Mouse (Mus musculus): ENCODE data around the gene Tdrd1. TPM values are rescaled to one million over a fixed set of nuclear protein-coding genes. Genes with fewer than 3 reads are reported as not detected.
A peak's percentile ranks its signal among the peaks of the same experiment; 100 is the strongest.

Tdrd1 gene
- polyA plus RNA-seq, 1 experiment from 2014 or later, result 0.81 TPM

GRCm38 (mm10) chr19:56888654-56889053 is 62.6 kb downstream of the Tdrd1 start:
- H3K36me3 ChIP-seq, result no peaks in the 10 kb centered on the region
- no peaks in the 10 kb centered on the region for H3K27me3 ChIP-seq
- no peak overlapping the region for H3K4me2 ChIP-seq
- H3K9ac ChIP-seq, result no peak overlapping the region
- no peaks in the 10 kb centered on the region for H3K9me3 ChIP-seq
- H3K4me1 ChIP-seq, result peaks cover 21% of the 10 kb centered on the region
- H3K4me3 ChIP-seq, result no peak overlapping the region
- no peak for ATAC-seq (ENCODE audit: borderline replicate concordance, extremely low read depth, low FRiP score, low TSS enrichment)
- 60% methylated on average over 5 of the region's 5 CpGs for WGBS
- no peak overlapping the region for H3K27ac ChIP-seq

DNA sequence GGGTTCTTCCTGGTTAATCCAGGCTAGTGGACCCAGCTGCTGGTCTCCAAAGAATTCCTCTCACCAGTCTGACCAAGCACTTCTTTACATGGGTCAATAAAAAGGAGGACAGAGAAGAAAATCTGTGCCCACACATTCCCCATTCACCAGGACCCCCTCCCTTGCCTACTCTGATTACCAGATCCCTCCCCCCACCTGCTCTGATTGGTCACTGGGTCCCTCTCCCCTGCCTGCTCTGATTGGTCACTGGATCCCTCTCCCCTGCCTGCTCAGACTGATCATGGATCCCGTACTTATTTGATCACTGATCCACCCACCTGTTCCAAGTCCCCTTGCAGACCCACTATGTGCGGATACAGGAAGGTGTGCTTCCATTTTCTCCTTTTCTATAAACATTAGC is 65.4 kb downstream of the Tdrd1 start:
- WGBS, result 41% methylated on average over 2 of the region's 2 CpGs
- H3K4me3 ChIP-seq, result no peak overlapping the region
- H3K27ac ChIP-seq, result peak overlapping the region; percentile 41
- no peaks in the 10 kb centered on the region for H3K27me3 ChIP-seq
- no peaks in the 10 kb centered on the region for H3K36me3 ChIP-seq
- H3K9ac ChIP-seq, result no peak overlapping the region
- peaks cover 24% of the 10 kb centered on the region for H3K4me1 ChIP-seq
- H3K9me3 ChIP-seq, result no peaks in the 10 kb centered on the region
- no peak overlapping the region for H3K4me2 ChIP-seq
- ATAC-seq (ENCODE audit: borderline replicate concordance, extremely low read depth, low FRiP score, low TSS enrichment), result 0 out of 2 replicates have a peak, but pooled peaks have one; percentile 3

GRCm38 (mm10) chr19:56892586-56892985 is 66.6 kb downstream of the Tdrd1 start:
- no peaks in the 10 kb centered on the region for H3K36me3 ChIP-seq
- no peak for ATAC-seq (ENCODE audit: borderline replicate concordance, extremely low read depth, low FRiP score, low TSS enrichment)
- no peaks in the 10 kb centered on the region for H3K9me3 ChIP-seq
- H3K9ac ChIP-seq, result no peak overlapping the region
- 85% methylated on average over 5 of the region's 5 CpGs for WGBS
- H3K4me2 ChIP-seq, result no peak overlapping the region
- H3K27me3 ChIP-seq, result no peaks in the 10 kb centered on the region
- H3K4me3 ChIP-seq, result no peak overlapping the region
- H3K27ac ChIP-seq, result no peak overlapping the region
- peaks cover 27% of the 10 kb centered on the region for H3K4me1 ChIP-seq

GRCm38 (mm10) chr19:56893326-56893725 is 67.3 kb downstream of the Tdrd1 start:
- Histone ChIP-seq H3K9ac (no peak overlapping the region), H3K4me1 (peaks cover 27% of the 10 kb centered on the region), H3K27ac (no peak overlapping the region), H3K9me3 (no peaks in the 10 kb centered on the region), H3K27me3 (no peaks in the 10 kb centered on the region), H3K36me3 (no peaks in the 10 kb centered on the region), H3K4me3 (no peak overlapping the region), H3K4me2 (no peak overlapping the region)
- no peak for ATAC-seq (ENCODE audit: borderline replicate concordance, extremely low read depth, low FRiP score, low TSS enrichment)
- WGBS, result 69% methylated on average over 5 of the region's 5 CpGs

- Histone ChIP-seq H3K9me3 (no peaks in the 10 kb centered on the region), H3K27ac (no peak overlapping the region), H3K27me3 (no peaks in the 10 kb centered on the region), H3K4me2 (no peak overlapping the region), H3K4me3 (no peak overlapping the region), H3K36me3 (no peaks in the 10 kb centered on the region), H3K4me1 (peaks cover 13% of the 10 kb centered on the region; the same call in 1 of the 2 replicates), H3K9ac (no peak overlapping the region)
- WGBS, result 83% methylated on average over 16 of the region's 16 CpGs
- no peak for ATAC-seq (ENCODE audit: borderline replicate concordance, extremely low read depth, low FRiP score, low TSS enrichment)
Observed at GRCm38 (mm10) chr19:56897654-56898053, 71.6 kb downstream of the Tdrd1 start.

DNA sequence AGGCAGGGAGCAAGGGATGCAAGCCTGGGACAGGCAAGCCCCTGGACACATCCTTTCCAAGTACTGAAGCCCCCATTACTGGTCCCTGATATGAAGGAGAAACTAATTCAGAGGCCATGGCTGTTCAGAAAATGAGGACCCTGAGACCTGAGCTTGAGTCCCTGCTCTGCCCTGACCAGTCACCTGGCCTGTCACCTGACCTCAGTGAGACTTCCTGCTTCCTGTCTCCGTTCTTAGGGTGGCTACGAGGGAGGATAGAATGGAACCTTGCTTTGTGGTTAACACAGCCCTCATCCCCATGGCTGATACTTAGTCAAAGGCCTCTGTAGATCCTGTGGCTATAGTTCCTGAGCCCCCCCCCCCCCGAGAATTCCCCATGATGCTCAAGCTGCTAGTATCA is 78.1 kb downstream of the Tdrd1 start:
- Histone ChIP-seq H3K4me3 (no peak overlapping the region), H3K9me3 (no peaks in the 10 kb centered on the region), H3K27me3 (no peaks in the 10 kb centered on the region), H3K27ac (no peak overlapping the region), H3K36me3 (no peaks in the 10 kb centered on the region), H3K4me2 (no peak overlapping the region), H3K4me1 (peaks cover 11% of the 10 kb centered on the region; the same call in 1 of the 2 replicates), H3K9ac (no peak overlapping the region)
- ATAC-seq (ENCODE audit: borderline replicate concordance, extremely low read depth, low FRiP score, low TSS enrichment), result no peak
- 66% methylated on average over 3 of the region's 3 CpGs for WGBS

DNA sequence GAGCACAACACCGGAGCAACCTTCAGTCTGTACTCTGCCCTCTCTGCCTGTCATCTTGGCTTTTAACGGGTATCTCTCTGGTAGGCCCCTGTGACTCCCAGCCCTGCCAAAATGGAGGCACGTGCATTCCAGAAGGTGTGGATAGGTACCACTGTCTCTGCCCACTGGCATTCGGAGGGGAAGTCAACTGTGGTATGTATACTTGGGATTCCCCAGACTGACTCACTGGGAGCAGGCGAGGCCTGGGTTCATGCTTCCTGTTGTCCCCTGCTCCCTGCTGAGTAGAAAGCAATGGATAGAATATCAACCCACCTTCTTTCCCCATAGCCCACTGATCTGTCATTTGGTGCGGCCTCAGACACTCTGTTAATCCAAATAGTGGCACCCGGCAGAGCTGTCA is 79.4 kb downstream of the Tdrd1 start:
- H3K4me3 ChIP-seq, result no peak overlapping the region
- H3K27me3 ChIP-seq, result no peaks in the 10 kb centered on the region
- H3K9me3 ChIP-seq, result no peaks in the 10 kb centered on the region
- no peak for ATAC-seq (ENCODE audit: borderline replicate concordance, extremely low read depth, low FRiP score, low TSS enrichment)
- no peak overlapping the region for H3K9ac ChIP-seq
- peaks cover 8% of the 10 kb centered on the region; the same call in 1 of the 2 replicates for H3K4me1 ChIP-seq
- no peaks in the 10 kb centered on the region for H3K36me3 ChIP-seq
- WGBS, result 81% methylated on average over 7 of the region's 7 CpGs
- H3K27ac ChIP-seq, result no peak overlapping the region
- H3K4me2 ChIP-seq, result no peak overlapping the region

DNA sequence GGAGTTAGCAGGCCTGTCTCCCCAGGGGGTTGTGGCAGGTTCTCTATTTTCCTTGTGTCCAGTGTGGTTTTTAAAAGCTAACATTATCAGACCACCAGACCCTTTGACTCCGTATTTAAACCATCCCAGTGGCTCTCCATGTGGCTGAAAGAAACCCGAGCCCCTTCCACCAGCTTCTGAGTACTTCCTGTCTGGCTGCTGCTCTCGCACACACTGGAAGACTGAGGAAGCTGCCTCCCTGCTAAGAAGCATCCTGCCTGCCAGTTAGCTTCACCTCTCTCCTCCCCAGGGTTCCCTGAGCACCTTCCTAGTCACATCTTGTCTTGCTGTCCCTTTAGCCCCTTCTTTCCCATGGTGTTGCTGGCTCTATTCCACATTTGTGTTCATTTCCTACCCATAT is 81.8 kb downstream of the Tdrd1 start:
- WGBS, result 27% methylated on average over 3 of the region's 3 CpGs
- H3K4me2 ChIP-seq, result no peak overlapping the region
- no peaks in the 10 kb centered on the region for H3K27me3 ChIP-seq
- H3K4me1 ChIP-seq, result peaks cover 9% of the 10 kb centered on the region
- no peak for ATAC-seq (ENCODE audit: borderline replicate concordance, extremely low read depth, low FRiP score, low TSS enrichment)
- H3K9me3 ChIP-seq, result no peaks in the 10 kb centered on the region
- H3K4me3 ChIP-seq, result no peak overlapping the region
- no peak overlapping the region for H3K27ac ChIP-seq
- H3K9ac ChIP-seq, result no peak overlapping the region
- no peaks in the 10 kb centered on the region for H3K36me3 ChIP-seq

DNA sequence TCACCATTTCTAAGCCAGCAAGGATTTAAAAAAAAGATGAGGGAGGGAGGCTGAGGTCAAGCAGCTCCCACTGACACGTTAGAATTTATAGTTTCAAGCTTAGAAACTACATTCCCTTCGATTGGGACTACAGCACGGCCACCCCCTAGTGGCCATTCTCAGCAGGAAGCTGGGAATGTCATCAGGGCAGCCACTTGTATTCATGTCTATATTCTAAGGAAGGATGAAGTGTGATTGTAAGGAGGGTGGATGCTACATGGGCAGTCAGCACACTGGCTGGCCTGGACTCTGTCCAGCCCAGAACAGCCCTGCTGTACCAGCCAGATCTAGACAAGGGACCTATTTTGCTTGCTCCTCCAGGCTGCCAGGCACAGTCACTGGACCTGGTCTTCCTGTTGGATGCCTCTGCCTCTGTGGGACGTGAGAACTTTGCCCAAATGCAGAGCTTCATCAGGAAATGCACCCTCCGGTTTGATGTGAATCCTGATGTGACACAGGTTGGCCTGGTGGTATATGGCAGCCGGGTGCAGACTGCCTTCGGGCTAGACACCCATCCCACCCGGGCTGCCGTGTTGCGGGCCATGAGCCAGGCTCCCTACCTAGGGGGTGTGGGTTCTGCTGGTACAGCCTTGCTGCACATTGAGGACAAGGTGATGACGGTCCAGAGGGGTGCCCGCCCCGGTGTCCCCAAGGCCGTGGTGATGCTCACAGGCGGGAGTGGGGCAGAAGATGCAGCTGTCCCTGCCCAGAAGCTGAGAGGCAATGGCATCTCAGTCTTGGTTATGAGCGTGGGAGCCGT is 82.7 kb downstream of the Tdrd1 start:
- Histone ChIP-seq H3K9me3 (no peaks in the 10 kb centered on the region), H3K4me1 (peaks cover 9% of the 10 kb centered on the region), H3K4me2 (no peak overlapping the region), H3K27me3 (no peaks in the 10 kb centered on the region), H3K9ac (no peak overlapping the region), H3K36me3 (no peaks in the 10 kb centered on the region), H3K4me3 (no peak overlapping the region), H3K27ac (no peak overlapping the region)
- 0 out of 2 replicates have a peak, but pooled peaks have one; percentile 50 for ATAC-seq (ENCODE audit: borderline replicate concordance, extremely low read depth, low FRiP score, low TSS enrichment)
- 71% methylated on average over 17 of the region's 17 CpGs for WGBS

DNA sequence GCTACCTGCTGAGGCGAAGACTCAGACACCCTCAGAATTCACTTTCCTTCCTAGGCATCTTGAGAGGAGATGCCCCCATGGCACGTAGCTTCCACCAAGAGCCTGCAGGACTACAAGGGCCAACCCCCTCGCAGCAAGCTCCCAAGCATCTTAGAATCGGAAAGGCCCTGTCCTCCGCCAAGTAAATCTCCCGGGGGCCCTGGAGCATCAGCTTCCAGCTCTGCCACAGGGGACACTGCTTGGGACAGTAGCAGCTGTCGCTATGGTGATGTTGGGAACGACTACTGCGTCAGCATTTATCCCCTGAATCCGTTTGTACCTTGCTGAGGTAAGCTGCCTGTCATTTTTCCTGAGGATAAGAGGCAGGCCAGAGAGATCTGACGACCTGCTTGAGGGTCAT is 84.6 kb downstream of the Tdrd1 start:
- no peak overlapping the region for H3K9ac ChIP-seq
- no peaks in the 10 kb centered on the region for H3K9me3 ChIP-seq
- H3K4me1 ChIP-seq, result peaks cover 16% of the 10 kb centered on the region
- WGBS, result 64% methylated on average over 11 of the region's 11 CpGs
- H3K4me2 ChIP-seq, result no peak overlapping the region
- H3K4me3 ChIP-seq, result no peak overlapping the region
- no peak for ATAC-seq (ENCODE audit: borderline replicate concordance, extremely low read depth, low FRiP score, low TSS enrichment)
- no peaks in the 10 kb centered on the region for H3K27me3 ChIP-seq
- H3K36me3 ChIP-seq, result peaks cover 12% of the 10 kb centered on the region
- no peak overlapping the region for H3K27ac ChIP-seq

- WGBS, result 54% methylated on average over 4 of the region's 4 CpGs
- peaks cover 20% of the 10 kb centered on the region for H3K36me3 ChIP-seq
- H3K27ac ChIP-seq, result peak overlapping the region; percentile 82
- H3K4me1 ChIP-seq, result peaks cover 22% of the 10 kb centered on the region
- H3K9ac ChIP-seq, result no peak overlapping the region
- no peaks in the 10 kb centered on the region for H3K9me3 ChIP-seq
- no peak overlapping the region for H3K4me3 ChIP-seq
- no peak for ATAC-seq (ENCODE audit: borderline replicate concordance, extremely low read depth, low FRiP score, low TSS enrichment)
- H3K27me3 ChIP-seq, result no peaks in the 10 kb centered on the region
- no peak overlapping the region for H3K4me2 ChIP-seq
Observed at GRCm38 (mm10) chr19:56913761-56914160, 87.8 kb downstream of the Tdrd1 start.

DNA sequence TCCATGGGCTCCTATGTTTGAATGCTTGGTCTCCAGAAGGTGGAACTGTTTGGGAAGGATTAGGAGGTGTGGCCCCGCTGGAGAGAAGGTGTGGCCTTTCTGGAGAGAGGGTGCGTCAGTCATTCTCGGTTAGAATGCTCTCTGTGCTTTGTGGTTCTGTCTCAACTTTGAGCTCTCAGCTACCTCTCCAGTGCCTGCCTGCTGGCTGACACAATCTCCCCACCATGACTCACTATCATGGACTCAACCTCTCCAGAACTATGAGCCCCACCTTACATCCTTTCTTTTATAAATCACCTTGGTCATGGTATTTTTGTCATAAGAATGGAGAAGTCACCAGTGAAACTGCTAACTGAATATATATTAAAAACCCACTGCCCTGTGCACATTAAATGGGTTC is 88.6 kb downstream of the Tdrd1 start:
- peaks cover 20% of the 10 kb centered on the region for H3K36me3 ChIP-seq
- no peak overlapping the region for H3K4me3 ChIP-seq
- H3K4me2 ChIP-seq, result no peak overlapping the region
- no peak overlapping the region for H3K9ac ChIP-seq
- no peak for ATAC-seq (ENCODE audit: borderline replicate concordance, extremely low read depth, low FRiP score, low TSS enrichment)
- no peaks in the 10 kb centered on the region for H3K9me3 ChIP-seq
- no peaks in the 10 kb centered on the region for H3K27me3 ChIP-seq
- H3K27ac ChIP-seq, result peak overlapping the region; percentile 82
- H3K4me1 ChIP-seq, result peaks cover 22% of the 10 kb centered on the region
- WGBS, result 87% methylated on average over 3 of the region's 3 CpGs

Data from lung, embryonic 15.5 days (tissue).